Mouse (Mus musculus): ENCODE measurements around the gene Cbs.

GRCm38 (mm10) chr17:31662855-31663254 is 25.8 kb upstream of the Cbs start:
- TF ChIP-seq CTCF (IDR thresholded peaks at IDR 0.05; ENCODE audit: control insufficient read depth, insufficient read depth, low read length) (0 out of 2 replicates have a peak, but pooled peaks have one; percentile 10), POLR2A (IDR thresholded peaks at IDR 0.05; ENCODE audit: borderline replicate concordance, control insufficient read depth, low read depth, low read length) (no peak)

All from bone marrow, adult 2 months (tissue).